9 mouse cellular contexts compared by ENCODE assay signal in the genomic region with DNA sequence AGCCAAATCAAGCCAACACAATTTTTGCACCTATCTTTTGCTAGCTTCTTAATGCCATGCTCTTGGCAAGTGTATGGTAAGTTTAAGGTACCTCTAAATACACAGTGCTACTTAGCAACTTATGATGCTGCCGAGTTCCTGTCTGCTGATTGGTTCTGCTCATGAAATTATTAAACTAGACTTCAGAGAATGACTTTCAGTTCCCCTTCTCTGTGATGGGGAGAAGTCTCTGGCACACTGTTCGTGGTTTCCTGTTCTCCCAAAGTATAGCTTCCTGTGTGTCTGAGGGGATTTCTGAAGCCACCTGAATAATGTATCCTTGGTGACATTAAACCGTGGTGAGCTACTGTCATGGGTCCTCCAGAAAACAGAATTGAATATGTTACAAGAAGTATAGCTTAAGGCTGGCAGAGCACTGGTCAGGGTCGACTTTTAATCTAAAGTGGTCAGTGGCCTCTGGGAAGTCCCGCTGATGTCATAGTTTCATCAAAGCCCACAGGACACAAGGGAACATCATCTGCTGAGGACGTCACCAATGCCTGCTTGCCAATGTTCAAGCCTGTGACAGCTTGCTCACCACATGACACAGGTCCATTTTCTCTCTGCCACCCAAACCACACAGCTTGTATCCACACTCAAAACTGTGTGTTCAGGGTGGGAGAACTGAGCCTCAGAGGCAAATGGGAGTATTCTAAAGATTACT. TPM values are rescaled to one million over a fixed set of nuclear protein-coding genes. Genes with fewer than 3 reads are reported as not detected.
A peak's percentile ranks its signal among the peaks of the same experiment; 100 is the strongest.
DNase-seq lines count a peak whose midpoint lies in the region; ATAC-seq and TF ChIP-seq lines count a peak whose summit lies in the region.
"Had no signal": no experiment of that assay in that cellular context is flagged by ENCODE, and none has a peak within 500 bp of the region (broad histone marks: within the 10 kb centered on the region; RNA-seq: fewer than 3 reads in every experiment).

No protein-coding gene starts in this region.

- DNase-seq in cerebellum, postnatal 10 days, result peak; percentile 70 to 73
- peak; percentile 9 for DNase-seq in urinary bladder, adult 2 months (ENCODE audit: low spot score)
- no peak for DNase-seq in urinary bladder, postnatal 25 days (ENCODE audit: low spot score)
- peak; percentile 53 for DNase-seq in kidney, postnatal 14 days
- peak; percentile 95 for DNase-seq in lung, postnatal 36 days
- DNase-seq in stomach, postnatal 0 days (ENCODE audit: low spot score), result peak; percentile 23

- no peaks in the 10 kb centered on the region for H3K4me1 ChIP-seq in stomach, postnatal 0 days (replicated peaks; ENCODE audit: control insufficient read depth, insufficient read depth)
- H3K4me1 ChIP-seq in forebrain, embryonic 12.5 days, result no peaks in the 10 kb centered on the region
- H3K4me1 ChIP-seq: midbrain, embryonic 12.5 days had no signal

- H3K4me2 ChIP-seq in stomach, postnatal 0 days (replicated peaks; ENCODE audit: low read depth), result no peak overlapping the region
- no peak overlapping the region for H3K4me2 ChIP-seq in forebrain, embryonic 12.5 days
- H3K4me2 ChIP-seq: midbrain, embryonic 12.5 days had no signal

- no peaks in the 10 kb centered on the region for H3K27me3 ChIP-seq in stomach, postnatal 0 days (ENCODE audit: control insufficient read depth, insufficient read depth, low read length)
- H3K27me3 ChIP-seq in forebrain, embryonic 12.5 days, result peaks cover 10% of the 10 kb centered on the region

- H3K9ac ChIP-seq in stomach, postnatal 0 days (ENCODE audit: low read length), result no peak overlapping the region
- H3K9ac ChIP-seq in forebrain, embryonic 12.5 days, result no peak overlapping the region
- H3K9ac ChIP-seq: midbrain, embryonic 12.5 days had no signal

- no peaks in the 10 kb centered on the region for H3K36me3 ChIP-seq in stomach, postnatal 0 days (ENCODE audit: control insufficient read depth, insufficient read depth, low read length)
- no peaks in the 10 kb centered on the region for H3K36me3 ChIP-seq in forebrain, embryonic 12.5 days (replicated peaks)
- H3K36me3 ChIP-seq: midbrain, embryonic 12.5 days had no signal

- no peak overlapping the region for H3K4me3 ChIP-seq in stomach, postnatal 0 days (ENCODE audit: low read depth, low read length)
- H3K4me3 ChIP-seq in forebrain, embryonic 12.5 days (replicated peaks), result no peak overlapping the region
- H3K4me3 ChIP-seq: midbrain, embryonic 12.5 days had no signal

- WGBS in stomach, postnatal 0 days, result 56% methylated on average over 6 of the region's 6 CpGs
- WGBS in forebrain, embryonic 12.5 days, result 77% methylated on average over 6 of the region's 6 CpGs

- ATAC-seq in cerebellum, adult (ENCODE audit: insufficient number of reproducible peaks, low FRiP score, low TSS enrichment), result no peak
- ATAC-seq in stomach, postnatal 0 days (ENCODE audit: low FRiP score, low TSS enrichment), result no peak
- ATAC-seq in forebrain, embryonic 12.5 days (ENCODE audit: low FRiP score), result no peak

- H3K9me3 ChIP-seq in stomach, postnatal 0 days (ENCODE audit: control insufficient read depth, low read length), result no peaks in the 10 kb centered on the region
- H3K9me3 ChIP-seq in forebrain, embryonic 12.5 days, result no peaks in the 10 kb centered on the region
- H3K9me3 ChIP-seq: midbrain, embryonic 12.5 days had no signal

- TF ChIP-seq EP300 in stomach, postnatal 0 days (optimal IDR thresholded peaks at IDR 0.05), result no peak

- TF ChIP-seq CTCF in stomach, postnatal 0 days (IDR thresholded peaks at IDR 0.05; ENCODE audit: low read depth), result no peak

- H3K27ac ChIP-seq in stomach, postnatal 0 days (replicated peaks), result no peak overlapping the region
- H3K27ac ChIP-seq in forebrain, embryonic 12.5 days, result no peak overlapping the region
- H3K27ac ChIP-seq: midbrain, embryonic 12.5 days had no signal

RNA-seq across cellular contexts. Expression of gene Btnl2, which starts 6.9 kb away (rescaled TPM):
- 0.28 and 0.40 TPM in 2 replicates for polyA plus RNA-seq in urinary bladder, adult 2 months (2012; rRNA removed)
- 0.13 and 0.16 TPM in 2 replicates for polyA plus RNA-seq in stomach, postnatal 0 days (2015; fragmentation: Nextera tagmentation; extraction: Ambion mirVana)
- polyA plus RNA-seq in forebrain, embryonic 12.5 days (2016; fragmentation: Nextera tagmentation; extraction: Ambion mirVana), result not detected in 2 replicates

RNA-seq across cellular contexts. Expression of gene H2-Eb2, which starts 22.3 kb away (rescaled TPM):
- 0.09 and 0.18 TPM in 2 replicates for polyA plus RNA-seq in urinary bladder, adult 2 months (2012; rRNA removed)
- not detected in 2 replicates for polyA plus RNA-seq in stomach, postnatal 0 days (2015; fragmentation: Nextera tagmentation; extraction: Ambion mirVana)
- polyA plus RNA-seq in forebrain, embryonic 12.5 days (2016; fragmentation: Nextera tagmentation; extraction: Ambion mirVana), result not detected in 2 replicates
- polyA plus RNA-seq: midbrain, embryonic 12.5 days had no signal

RNA-seq across cellular contexts. Expression of gene Btnl1, which starts 29.2 kb away (rescaled TPM):
- polyA plus RNA-seq in urinary bladder, adult 2 months (2012; rRNA removed), result not detected in 2 replicates
- 0.04 TPM in 1 of 2 replicates, not detected in the other for polyA plus RNA-seq in stomach, postnatal 0 days (2015; fragmentation: Nextera tagmentation; extraction: Ambion mirVana)
- polyA plus RNA-seq in forebrain, embryonic 12.5 days (2016; fragmentation: Nextera tagmentation; extraction: Ambion mirVana), result not detected in 2 replicates
- polyA plus RNA-seq: midbrain, embryonic 12.5 days had no signal

RNA-seq across cellular contexts. Expression of gene H2-Eb1, which starts 42.1 kb away (rescaled TPM):
- polyA plus RNA-seq in urinary bladder, adult 2 months (2012; rRNA removed), result 248 and 252 TPM in 2 replicates
- polyA plus RNA-seq in stomach, postnatal 0 days (2015; fragmentation: Nextera tagmentation; extraction: Ambion mirVana), result 5.6 and 6.7 TPM in 2 replicates
- polyA plus RNA-seq in forebrain, embryonic 12.5 days (2016; fragmentation: Nextera tagmentation; extraction: Ambion mirVana), result 1.1 and 1.2 TPM in 2 replicates

RNA-seq across cellular contexts. Expression of gene BC051142, which starts 50.9 kb away (rescaled TPM):
- 1.2 and 1.6 TPM in 2 replicates for polyA plus RNA-seq in urinary bladder, adult 2 months (2012; rRNA removed)
- 0.59 and 0.86 TPM in 2 replicates for polyA plus RNA-seq in stomach, postnatal 0 days (2015; fragmentation: Nextera tagmentation; extraction: Ambion mirVana)
- polyA plus RNA-seq in forebrain, embryonic 12.5 days (2016; fragmentation: Nextera tagmentation; extraction: Ambion mirVana), result 2.4 and 2.6 TPM in 2 replicates
